Mouse (Mus musculus) embryonic facial prominence, embryonic 11.5 days (tissue): Measurements from ENCODE around the gene Alas2. TPM values are rescaled to one million over a fixed set of nuclear protein-coding genes. Genes with fewer than 3 reads are reported as not detected.

Experiments used
- ATAC-seq: fragments of 200-750 bp; cut with Nextera tagmentation; replicated peaks from 2 replicates; pipeline ENCODE4 v1.8.0; 2017; ENCODE audit warnings: low read depth; ENCODE audit not compliant: insufficient number of reproducible peaks, low FRiP score, low TSS enrichment
- DNase-seq: peaks from one replicate; pipeline ENCODE4 v3.0.0-alpha.2; 2015; ENCODE audit warnings: low spot score
- H3K27ac ChIP-seq: fragments of 300-500 bp; sonication (generic); replicated peaks from 2 replicates; pipeline ENCODE4 v1.5.1; 2014; ENCODE audit warnings: mild to moderate bottlenecking, low read depth, low read length, control low read depth
- H3K27me3 ChIP-seq: fragments of 300-500 bp; sonication (generic); 2 replicates; pipeline ENCODE4 v1.6.1; 2014; ENCODE audit warnings: mild to moderate bottlenecking, low read length, moderate library complexity, mixed read lengths; ENCODE audit not compliant: control insufficient read depth, insufficient read depth
- H3K36me3 ChIP-seq: fragments of 300-500 bp; sonication (generic); replicated peaks from 2 replicates; pipeline ENCODE4 v1.6.1; 2014; ENCODE audit warnings: low read depth, mild to moderate bottlenecking, low read length, moderate library complexity, mixed read lengths; ENCODE audit not compliant: control insufficient read depth, insufficient read depth
- H3K4me1 ChIP-seq: fragments of 300-500 bp; sonication (generic); 2 replicates; pipeline ENCODE4 v1.6.1; 2014; ENCODE audit warnings: low read length, mixed read lengths; ENCODE audit not compliant: control insufficient read depth, insufficient read depth
- H3K4me2 ChIP-seq: fragments of 300-500 bp; sonication (generic); 2 replicates; pipeline ENCODE4 v1.6.1; 2014; ENCODE audit warnings: low read depth, mild to moderate bottlenecking, control low read depth, low read length, moderate library complexity
- H3K4me3 ChIP-seq: fragments of 300-500 bp; sonication (generic); 2 replicates; pipeline ENCODE4 v1.5.1; 2014; ENCODE audit warnings: low read depth, low read length, control low read depth
- H3K9ac ChIP-seq: fragments of 300-500 bp; sonication (generic); replicated peaks from 2 replicates; pipeline ENCODE4 v1.6.1; 2014; ENCODE audit warnings: mild to moderate bottlenecking, control low read depth, low read length
- H3K9me3 ChIP-seq: fragments of 300-500 bp; sonication (generic); replicated peaks from 2 replicates; pipeline ENCODE4 v1.6.1; 2016; ENCODE audit warnings: mild to moderate bottlenecking, low read length, inconsistent platforms, mixed read lengths; ENCODE audit not compliant: control insufficient read depth
- WGBS: fragments of 180-500 bp; shearing (Covaris S2); extraction: QIAGEN DNeasy Blood & Tissue Kit; methylation state at CpG from one replicate; pipeline ENCODE4 v1.1.7; 2014; 5-methylcytosine and 5-hydroxymethylcytosine counted together
- polyA plus RNA-seq: library from polyadenylated mRNA; unstranded; fragments of >200 nt; fragmentation: Nextera tagmentation; extraction: Ambion mirVana; gene quantifications from 2 replicates; pipeline ENCODE4 v1.2.1, GENCODE M21; 2014

The Alas2 gene
- 39.2 and 44.4 TPM in 2 replicates for polyA plus RNA-seq

DNA sequence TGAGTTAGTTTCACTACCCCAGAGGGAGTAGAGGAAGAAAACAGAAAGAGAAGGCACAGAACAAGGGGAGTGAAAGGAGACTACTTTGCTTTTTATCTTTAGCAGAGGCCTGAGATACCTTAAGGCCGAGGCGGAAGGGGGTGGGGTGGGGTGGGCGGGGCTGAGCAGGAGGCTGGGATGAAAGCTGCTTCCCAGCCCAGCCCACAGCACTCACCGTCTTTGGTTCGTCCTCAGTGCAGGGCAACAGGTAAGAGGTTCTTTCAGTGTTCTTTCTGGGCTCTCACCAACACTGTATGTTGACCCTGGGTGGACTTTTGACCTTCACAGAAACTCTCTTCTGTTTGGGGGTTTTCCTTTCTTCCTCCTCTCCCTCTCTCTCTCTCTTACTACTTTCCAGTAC, at the start of gene Alas2:
TSS of gene Alas2 (plus strand) at position 137 of the 400 bp plus-strand sequence.
- DNase-seq (no peak), ATAC-seq (no peak)
- Histone ChIP-seq H3K27ac (no peak within 1 kb of the TSS), H3K4me1 (no peaks in the 10 kb centered on the region), H3K36me3 (no peaks in the 10 kb centered on the region), H3K4me2 (no peak within 1 kb of the TSS), H3K27me3 (no peaks in the 10 kb centered on the region), H3K9ac (no peak within 1 kb of the TSS), H3K4me3 (no peak within 1 kb of the TSS), H3K9me3 (no peaks in the 10 kb centered on the region)
- WGBS: 50% methylated on average over 5 of the region's 5 CpGs

DNA sequence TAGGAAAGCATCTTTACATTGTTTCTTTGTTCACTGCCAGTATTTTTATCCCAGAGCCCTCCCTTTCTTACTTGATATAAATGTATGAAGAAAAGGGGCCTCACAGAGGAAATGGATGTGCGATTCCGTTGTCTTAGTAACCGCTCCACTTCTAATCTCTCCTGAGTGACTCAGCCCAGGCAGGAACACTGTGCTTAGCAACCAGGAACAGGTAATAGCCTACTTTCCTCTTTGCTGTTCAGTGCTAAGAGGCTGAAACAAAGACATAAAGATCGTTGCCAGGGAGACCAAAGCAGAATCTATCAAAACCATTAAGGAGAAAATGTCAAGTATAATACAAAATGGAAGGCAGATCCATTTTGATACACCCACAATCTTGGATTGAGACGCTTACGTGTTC, 38.5 kb upstream of the Alas2 start:
- Histone ChIP-seq H3K4me2 (no peak overlapping the region), H3K9me3 (no peaks in the 10 kb centered on the region), H3K36me3 (no peaks in the 10 kb centered on the region), H3K27me3 (no peaks in the 10 kb centered on the region), H3K4me1 (no peaks in the 10 kb centered on the region), H3K4me3 (no peak overlapping the region), H3K27ac (no peak overlapping the region), H3K9ac (no peak overlapping the region)
- no peak for DNase-seq
- no peak for ATAC-seq
- 90% methylated on average over 6 of the region's 6 CpGs for WGBS

DNA sequence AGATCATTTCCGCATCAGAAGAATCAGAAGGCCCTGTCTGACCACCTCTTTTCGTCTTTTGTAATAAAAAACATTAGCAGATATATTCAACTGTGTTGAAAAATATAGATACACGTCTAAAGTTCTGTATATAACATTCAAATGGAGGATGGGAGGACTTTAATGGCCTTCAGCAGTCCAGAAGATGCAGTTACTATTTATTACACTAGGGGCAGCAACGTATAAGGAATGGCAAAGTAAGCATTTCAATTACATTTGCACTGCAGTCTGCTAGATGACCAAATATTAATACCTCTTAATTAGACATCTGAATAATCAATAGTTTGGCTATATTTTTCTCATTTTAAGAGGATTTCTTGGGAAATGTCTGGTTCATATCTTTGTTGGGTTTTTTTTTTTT, 36.5 kb upstream of the Alas2 start:
- no peak overlapping the region for H3K9ac ChIP-seq
- no peak overlapping the region for H3K4me3 ChIP-seq
- ATAC-seq: no peak
- no peak overlapping the region for H3K4me2 ChIP-seq
- H3K4me1 ChIP-seq: no peaks in the 10 kb centered on the region
- DNase-seq: peak; percentile 62
- no peaks in the 10 kb centered on the region for H3K9me3 ChIP-seq
- no peaks in the 10 kb centered on the region for H3K36me3 ChIP-seq
- H3K27me3 ChIP-seq: no peaks in the 10 kb centered on the region
- H3K27ac ChIP-seq: no peak overlapping the region
- WGBS: 56% methylated on average over 4 of the region's 4 CpGs

DNA sequence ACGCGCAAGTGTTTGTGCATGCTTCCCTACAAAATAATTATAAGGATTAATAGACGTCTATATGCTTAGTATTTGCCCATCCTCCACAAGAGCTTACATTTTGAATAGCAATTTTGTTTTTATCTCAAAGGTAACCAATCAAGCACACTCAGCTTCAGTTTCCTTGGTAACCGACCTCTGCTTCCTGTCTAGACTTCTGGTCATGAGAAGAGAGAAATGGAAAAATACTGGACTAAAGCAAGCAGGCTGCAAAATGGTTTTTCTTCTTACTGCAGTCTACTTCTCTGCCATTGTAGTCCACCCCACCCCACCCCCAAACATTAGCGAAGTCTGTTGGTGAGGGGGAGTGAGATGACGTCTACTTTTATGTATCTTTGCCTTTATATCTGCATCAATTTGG, 35.9 kb upstream of the Alas2 start:
- Histone ChIP-seq H3K9ac (no peak overlapping the region), H3K4me1 (no peaks in the 10 kb centered on the region), H3K9me3 (no peaks in the 10 kb centered on the region), H3K27me3 (no peaks in the 10 kb centered on the region), H3K36me3 (no peaks in the 10 kb centered on the region), H3K27ac (no peak overlapping the region), H3K4me3 (no peak overlapping the region), H3K4me2 (no peak overlapping the region)
- no peak for ATAC-seq
- DNase-seq: peak; percentile 10
- WGBS: 80% methylated on average over 6 of the region's 6 CpGs

DNA sequence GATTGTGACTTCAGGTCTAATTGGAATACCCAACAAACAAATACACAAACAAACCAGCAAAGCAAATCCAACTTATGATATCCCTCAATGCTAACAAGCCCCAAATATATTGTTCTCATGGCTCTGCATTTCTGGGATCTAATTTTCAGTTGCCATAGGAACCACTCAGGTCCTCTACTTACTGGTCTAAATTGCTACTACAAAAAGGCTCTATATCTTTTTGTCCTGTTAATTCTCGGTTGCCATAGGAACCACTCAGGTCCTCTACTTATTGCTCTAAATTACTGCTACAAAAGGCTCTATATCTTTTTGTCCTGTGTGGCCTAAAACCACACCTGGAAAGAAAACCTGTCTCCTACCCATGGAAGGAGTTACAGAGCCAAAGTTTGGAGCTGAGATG, 33.0 kb upstream of the Alas2 start:
- Histone ChIP-seq H3K4me1 (no peaks in the 10 kb centered on the region), H3K4me3 (no peak overlapping the region), H3K9ac (no peak overlapping the region), H3K27ac (no peak overlapping the region), H3K4me2 (no peak overlapping the region), H3K27me3 (no peaks in the 10 kb centered on the region), H3K36me3 (no peaks in the 10 kb centered on the region), H3K9me3 (no peaks in the 10 kb centered on the region)
- 92% methylated on average over 1 of the region's 1 CpGs for WGBS
- no peak for DNase-seq
- no peak for ATAC-seq

DNA sequence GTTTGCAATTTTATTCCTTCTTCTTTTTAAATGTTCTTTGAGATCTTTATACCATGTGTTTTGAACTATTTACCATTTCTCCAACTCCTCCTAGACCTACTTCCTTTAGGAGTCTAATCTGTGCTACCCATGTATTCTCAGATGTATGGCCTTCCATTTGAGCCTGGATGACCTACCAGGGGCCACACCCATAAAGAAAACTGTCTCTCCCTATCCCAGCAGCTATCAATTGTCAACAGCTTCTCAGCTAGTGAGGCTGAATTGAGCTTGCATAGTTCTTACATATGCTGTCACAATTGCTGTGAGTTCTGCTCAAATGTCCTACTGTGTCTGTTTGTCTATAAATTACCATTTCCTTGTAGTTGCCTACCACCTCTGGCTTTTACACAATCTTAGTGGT, 31.2 kb upstream of the Alas2 start:
- H3K27ac ChIP-seq: no peak overlapping the region
- H3K4me1 ChIP-seq: no peaks in the 10 kb centered on the region
- no peak for ATAC-seq
- DNase-seq: no peak
- no peak overlapping the region for H3K9ac ChIP-seq
- no peak overlapping the region for H3K4me3 ChIP-seq
- no peak overlapping the region for H3K4me2 ChIP-seq
- H3K9me3 ChIP-seq: no peaks in the 10 kb centered on the region
- no peaks in the 10 kb centered on the region for H3K27me3 ChIP-seq
- H3K36me3 ChIP-seq: no peaks in the 10 kb centered on the region

DNA sequence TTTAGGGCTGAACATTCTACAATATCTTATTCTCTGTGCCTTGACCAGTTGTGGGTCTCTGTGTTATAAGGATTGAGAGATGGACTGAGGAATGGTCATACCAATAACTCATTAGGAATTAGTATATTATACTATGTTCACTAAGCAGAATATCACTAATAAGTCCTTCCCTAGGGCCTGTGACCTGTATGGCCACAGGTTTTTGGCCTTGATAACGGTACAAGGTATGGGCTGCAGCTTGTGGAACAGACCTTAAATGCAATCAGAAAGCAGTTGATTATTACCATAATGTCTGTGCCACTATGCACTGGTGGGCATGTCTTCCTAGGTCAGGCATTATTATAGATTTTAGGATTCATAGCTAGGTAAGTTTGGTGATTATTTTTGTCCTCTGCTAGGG, 30.7 kb upstream of the Alas2 start:
- H3K4me3 ChIP-seq: no peak overlapping the region
- no peaks in the 10 kb centered on the region for H3K4me1 ChIP-seq
- WGBS: 91% methylated on average over 1 of the region's 1 CpGs
- no peaks in the 10 kb centered on the region for H3K36me3 ChIP-seq
- no peak for DNase-seq
- no peak overlapping the region for H3K9ac ChIP-seq
- no peak for ATAC-seq
- no peak overlapping the region for H3K4me2 ChIP-seq
- no peak overlapping the region for H3K27ac ChIP-seq
- no peaks in the 10 kb centered on the region for H3K27me3 ChIP-seq
- no peaks in the 10 kb centered on the region for H3K9me3 ChIP-seq

DNA sequence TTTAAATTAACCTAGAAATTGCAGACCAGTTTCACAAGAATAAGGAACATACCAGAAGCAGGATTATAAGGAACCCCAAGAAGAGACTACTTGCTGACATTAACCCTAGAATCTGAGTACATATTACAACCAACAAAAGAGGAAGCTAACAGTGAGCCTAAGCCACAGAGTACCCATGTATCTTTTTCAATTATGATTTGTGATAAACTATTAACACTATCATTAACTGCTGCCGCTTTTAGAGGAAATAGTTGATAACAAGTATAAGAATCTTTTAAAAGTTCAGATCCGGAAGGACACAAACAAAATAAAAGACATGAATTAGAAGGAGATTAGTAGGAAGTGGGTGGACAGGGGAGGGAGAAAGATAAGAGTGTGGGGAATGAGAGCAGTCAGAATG, 7.1 kb upstream of the Alas2 start:
- Histone ChIP-seq H3K27ac (no peak overlapping the region), H3K4me3 (no peak overlapping the region), H3K36me3 (no peaks in the 10 kb centered on the region), H3K9ac (no peak overlapping the region), H3K9me3 (no peaks in the 10 kb centered on the region), H3K4me1 (no peaks in the 10 kb centered on the region), H3K27me3 (no peaks in the 10 kb centered on the region), H3K4me2 (no peak overlapping the region)
- no peak for ATAC-seq
- DNase-seq: no peak
- WGBS: 86% methylated on average over 2 of the region's 2 CpGs

DNA sequence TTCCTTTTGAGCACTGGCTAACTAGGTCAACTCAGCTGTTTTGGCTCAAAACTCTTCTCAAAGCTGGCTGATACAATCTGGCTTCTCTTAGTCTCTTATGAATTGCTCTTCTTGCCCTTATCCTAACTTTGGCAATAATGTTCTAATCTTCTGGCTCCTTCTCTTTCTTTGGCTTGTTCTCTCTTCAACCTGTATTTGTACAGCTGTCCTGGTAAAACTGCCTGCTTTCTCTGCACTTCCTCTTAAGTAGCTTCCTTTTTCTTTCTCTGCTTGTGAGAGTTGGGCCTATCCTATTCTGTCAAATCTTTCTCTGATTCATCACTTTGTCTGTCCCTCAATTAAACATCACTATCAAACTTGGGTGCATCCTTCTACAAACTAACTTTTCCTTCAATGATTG, 5.5 kb upstream of the Alas2 start:
- Histone ChIP-seq H3K4me2 (no peak overlapping the region), H3K27ac (no peak overlapping the region), H3K9ac (no peak overlapping the region), H3K4me1 (no peaks in the 10 kb centered on the region), H3K9me3 (no peaks in the 10 kb centered on the region), H3K4me3 (no peak overlapping the region), H3K27me3 (no peaks in the 10 kb centered on the region), H3K36me3 (no peaks in the 10 kb centered on the region)
- ATAC-seq (no peak), DNase-seq (no peak)
